Mouse (Mus musculus) embryonic facial prominence, embryonic 10.5 days (tissue): ENCODE results near the gene Syne4. TPM values are rescaled to one million over a fixed set of nuclear protein-coding genes. Genes with fewer than 3 reads are reported as not detected.

Experiments used
- polyA plus RNA-seq: library from polyadenylated mRNA; unstranded; fragments of >200 nt; fragmentation: Nextera tagmentation; extraction: Ambion mirVana; gene quantifications from 2 replicates; pipeline ENCODE4 v1.2.1, GENCODE M21; 2016

The Syne4 gene
- polyA plus RNA-seq, 1 experiment from 2014 or later: 65.6 TPM

Other genes with a start within 250 kb of the Syne4 start
- gene Zfp82, start 241.9 kb upstream of the Syne4 start, polyA plus RNA-seq: 5.6 and 6.4 TPM in 2 replicates
- 1.6 and 4.8 TPM in 2 replicates for gene Gm26920, start 224.4 kb upstream of the Syne4 start, polyA plus RNA-seq
- gene Zfp566, start 224.3 kb upstream of the Syne4 start, polyA plus RNA-seq: 20.0 and 21.0 TPM in 2 replicates
- 119 and 127 TPM in 2 replicates for gene Zfp260, start 220.0 kb upstream of the Syne4 start, polyA plus RNA-seq
- 9.7 and 11.4 TPM in 2 replicates for gene Zfp382, start 192.9 kb upstream of the Syne4 start, polyA plus RNA-seq
- 19.9 and 20.1 TPM in 2 replicates for gene Zfp146, start 145.1 kb upstream of the Syne4 start, polyA plus RNA-seq
- gene Cox7a1, start 130.7 kb upstream of the Syne4 start, polyA plus RNA-seq: 2.5 and 4.2 TPM in 2 replicates
- 54.8 and 61.9 TPM in 2 replicates for gene Capns1, start 116.0 kb upstream of the Syne4 start, polyA plus RNA-seq
- 174 and 177 TPM in 2 replicates for gene Polr2i, start 82.9 kb upstream of the Syne4 start, polyA plus RNA-seq
- gene Tbcb, start 82.5 kb upstream of the Syne4 start, polyA plus RNA-seq: 270 and 275 TPM in 2 replicates
- gene Ovol3, start 79.1 kb upstream of the Syne4 start, polyA plus RNA-seq: not detected in 2 replicates
- 0.45 and 0.90 TPM in 2 replicates for gene Thap8, start 34.7 kb upstream of the Syne4 start, polyA plus RNA-seq
- 17.8 and 18.2 TPM in 2 replicates for gene Wdr62, start 34.4 kb upstream of the Syne4 start, polyA plus RNA-seq
- gene Clip3, start 23.1 kb upstream of the Syne4 start, polyA plus RNA-seq: 53.0 and 53.4 TPM in 2 replicates
- 95.5 and 97.0 TPM in 2 replicates for gene Alkbh6, start 6.1 kb upstream of the Syne4 start, polyA plus RNA-seq
- 2.1 TPM in 2 replicates for gene E130208F15Rik, start 6.9 kb downstream of the Syne4 start, polyA plus RNA-seq
- 17.5 and 17.8 TPM in 2 replicates for gene Sdhaf1, start 9.1 kb downstream of the Syne4 start, polyA plus RNA-seq
- gene Lrfn3, start 48.0 kb downstream of the Syne4 start, polyA plus RNA-seq: 5.0 and 5.4 TPM in 2 replicates
- 11.8 and 15.4 TPM in 2 replicates for gene Tyrobp, start 99.0 kb downstream of the Syne4 start, polyA plus RNA-seq
- not detected in 2 replicates for gene Hcst, start 105.0 kb downstream of the Syne4 start, polyA plus RNA-seq
- 1.1 and 1.8 TPM in 2 replicates for gene Nfkbid, start 106.9 kb downstream of the Syne4 start, polyA plus RNA-seq
- gene Aplp1, start 130.7 kb downstream of the Syne4 start, polyA plus RNA-seq: 28.6 and 32.3 TPM in 2 replicates
- gene Kirrel2, start 142.9 kb downstream of the Syne4 start, polyA plus RNA-seq: 1.3 and 2.2 TPM in 2 replicates
- 0.15 and 0.63 TPM in 2 replicates for gene Nphs1, start 143.5 kb downstream of the Syne4 start, polyA plus RNA-seq
- 0.28 TPM in 1 of 2 replicates, not detected in the other for gene Prodh2, start 178.8 kb downstream of the Syne4 start, polyA plus RNA-seq
- gene Arhgap33, start 220.3 kb downstream of the Syne4 start, polyA plus RNA-seq: 24.8 and 25.2 TPM in 2 replicates
- 4.1 and 5.6 TPM in 2 replicates for gene Hspb6, start 237.4 kb downstream of the Syne4 start, polyA plus RNA-seq
- gene Proser3, start 237.5 kb downstream of the Syne4 start, polyA plus RNA-seq: 17.7 TPM in 2 replicates
- 42.5 and 45.2 TPM in 2 replicates for gene Lin37, start 245.0 kb downstream of the Syne4 start, polyA plus RNA-seq
- 91.5 and 94.9 TPM in 2 replicates for gene U2af1l4, start 248.5 kb downstream of the Syne4 start, polyA plus RNA-seq
- 14.2 and 15.3 TPM in 2 replicates for gene Gm49396, start 248.5 kb downstream of the Syne4 start, polyA plus RNA-seq
- gene Psenen, start 248.8 kb downstream of the Syne4 start, polyA plus RNA-seq: 112 and 118 TPM in 2 replicates